Mouse (Mus musculus): ENCODE results near the gene Fgf12. TPM values are rescaled to one million over a fixed set of nuclear protein-coding genes. Genes with fewer than 3 reads are reported as not detected.
A peak's percentile ranks its signal among the peaks of the same experiment; 100 is the strongest.

Gene Fgf12
- polyA plus RNA-seq (2015; fragmentation: Nextera tagmentation; extraction: Ambion mirVana) = 0.07 TPM in 1 of 2 replicates, not detected in the other

DNA sequence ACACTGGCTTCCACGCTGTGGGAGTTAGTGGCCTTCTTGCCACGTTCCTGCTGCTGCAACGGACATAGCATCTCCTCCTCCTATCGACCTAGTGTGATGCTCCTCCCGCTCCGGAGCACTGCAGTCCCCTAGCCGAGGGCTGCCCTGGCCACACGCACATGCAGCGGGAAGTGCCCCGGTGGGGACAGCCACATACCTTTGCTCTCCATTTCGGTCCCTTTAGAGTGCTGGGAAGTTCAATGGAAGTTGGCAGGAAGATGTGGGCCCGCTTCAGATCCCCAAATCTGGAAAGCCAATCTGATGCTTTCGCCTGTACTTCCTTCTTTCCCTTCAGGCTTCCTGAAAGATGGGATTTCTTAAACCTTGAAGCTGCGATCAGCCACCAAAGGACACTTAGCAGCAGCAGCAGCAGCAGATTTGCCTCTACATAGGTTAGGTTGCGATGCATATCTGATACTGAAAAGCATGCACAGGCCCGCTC lies at the start of gene Fgf12:
Fgf12 (minus strand) TSS at position 431 of the 481 bp plus-strand sequence.
- Histone ChIP-seq H3K9me3 (replicated peaks) (no peaks in the 10 kb centered on the region), H3K4me1 (replicated peaks) (no peaks in the 10 kb centered on the region), H3K4me3 (replicated peaks) (no peak within 1 kb of the TSS), H3K4me2 (peak within 1 kb of the TSS; percentile 21), H3K36me3 (replicated peaks) (no peaks in the 10 kb centered on the region), H3K27ac (replicated peaks) (no peak within 1 kb of the TSS), H3K27me3 (peaks cover 16% of the 10 kb centered on the region; the same call in 1 of the 2 replicates), H3K9ac (no peak within 1 kb of the TSS)
- WGBS (ENCODE audit: insufficient replicate concordance) = 2% methylated on average over 16 of the region's 16 CpGs
- no peak for ATAC-seq (ENCODE audit: insufficient read depth)

DNA sequence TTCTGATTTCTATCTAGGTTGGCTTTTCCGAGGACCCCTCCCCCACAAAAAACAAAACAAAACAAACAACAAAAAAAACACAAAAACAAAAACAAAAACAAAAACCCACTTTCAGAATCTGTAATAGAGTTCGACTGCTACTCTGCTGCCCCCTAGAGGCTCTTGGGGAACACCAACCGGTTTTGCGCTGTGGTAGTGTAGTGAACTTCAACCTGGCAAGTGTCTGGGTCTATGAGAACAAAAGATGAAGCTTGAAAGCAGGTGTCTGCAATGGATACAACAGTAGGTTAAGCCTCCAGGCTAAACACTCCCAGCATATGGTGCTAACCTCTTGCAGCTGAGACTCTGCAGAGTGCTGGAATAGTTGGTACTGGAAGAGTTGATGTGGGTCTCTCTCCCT lies 40.2 kb upstream of the Fgf12 start:
- Histone ChIP-seq H3K9ac (no peak overlapping the region), H3K4me3 (replicated peaks) (no peak overlapping the region), H3K36me3 (replicated peaks) (no peaks in the 10 kb centered on the region), H3K27ac (replicated peaks) (no peak overlapping the region), H3K27me3 (no peaks in the 10 kb centered on the region), H3K4me2 (no peak overlapping the region), H3K4me1 (replicated peaks) (no peaks in the 10 kb centered on the region), H3K9me3 (replicated peaks) (no peaks in the 10 kb centered on the region)
- no peak for ATAC-seq (ENCODE audit: insufficient read depth)
- WGBS (ENCODE audit: insufficient replicate concordance) = 2% methylated on average over 4 of the region's 4 CpGs

DNA sequence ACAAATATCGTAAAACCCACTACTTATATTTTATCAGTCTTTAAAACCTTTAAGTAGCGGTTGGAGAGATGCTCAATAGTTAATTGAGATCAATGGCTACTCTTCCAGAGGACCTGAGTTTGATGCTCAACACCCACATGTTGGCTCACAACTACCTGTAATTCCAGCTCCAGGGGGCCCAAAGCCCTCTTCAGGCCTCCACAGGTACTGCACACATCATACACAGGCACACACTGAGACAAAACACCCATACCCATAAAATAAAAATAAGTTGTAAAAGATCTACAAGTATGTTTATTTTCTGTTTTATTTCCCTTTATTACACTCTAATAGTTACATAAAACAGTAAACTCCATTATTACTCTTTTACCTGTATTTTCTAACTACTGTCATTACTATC lies 17.4 kb upstream of the Fgf12 start:
- H3K4me3 ChIP-seq (replicated peaks) = no peak overlapping the region
- no peaks in the 10 kb centered on the region for H3K36me3 ChIP-seq (replicated peaks)
- no peak overlapping the region for H3K27ac ChIP-seq (replicated peaks)
- no peak overlapping the region for H3K9ac ChIP-seq
- WGBS (ENCODE audit: insufficient replicate concordance) = 62% methylated on average over 2 of the region's 2 CpGs
- H3K4me2 ChIP-seq = no peak overlapping the region
- H3K27me3 ChIP-seq = no peaks in the 10 kb centered on the region
- no peaks in the 10 kb centered on the region for H3K9me3 ChIP-seq (replicated peaks)
- H3K4me1 ChIP-seq (replicated peaks) = no peaks in the 10 kb centered on the region
- ATAC-seq (ENCODE audit: insufficient read depth) = no peak

DNA sequence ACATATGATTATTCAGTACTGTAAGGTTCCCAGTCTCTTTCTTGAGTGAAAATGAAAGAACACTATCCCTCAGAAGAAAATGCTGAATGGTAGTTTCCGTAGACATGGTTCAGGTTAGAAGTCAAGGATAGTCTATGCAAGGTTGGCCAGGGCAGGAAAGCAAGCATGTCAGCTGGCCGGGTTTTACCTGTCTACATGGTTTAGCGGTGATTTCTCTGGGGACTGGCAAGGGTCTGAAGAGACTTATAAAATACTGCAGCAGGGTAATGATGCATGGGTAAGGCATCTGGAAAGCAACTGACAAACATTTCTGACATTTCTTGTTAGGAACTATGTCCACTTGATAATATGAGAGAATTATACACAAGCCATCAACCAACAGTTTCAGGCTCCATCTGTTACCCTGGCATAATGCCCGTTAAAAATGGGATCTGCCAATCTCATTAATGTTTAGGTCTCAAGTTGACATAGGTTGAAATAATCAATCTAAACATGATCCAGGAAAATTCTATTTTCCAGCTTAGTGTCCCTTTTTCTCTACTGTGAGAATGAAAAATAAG lies 8.6 kb upstream of the Fgf12 start:
- H3K36me3 ChIP-seq (replicated peaks) = no peaks in the 10 kb centered on the region
- no peak overlapping the region for H3K9ac ChIP-seq
- no peaks in the 10 kb centered on the region for H3K27me3 ChIP-seq
- no peak overlapping the region for H3K27ac ChIP-seq (replicated peaks)
- no peak overlapping the region for H3K4me2 ChIP-seq
- 64% methylated on average over 4 of the region's 4 CpGs for WGBS (ENCODE audit: insufficient replicate concordance)
- H3K4me3 ChIP-seq (replicated peaks) = no peak overlapping the region
- no peaks in the 10 kb centered on the region for H3K4me1 ChIP-seq (replicated peaks)
- no peaks in the 10 kb centered on the region for H3K9me3 ChIP-seq (replicated peaks)
- ATAC-seq (ENCODE audit: insufficient read depth) = no peak

DNA sequence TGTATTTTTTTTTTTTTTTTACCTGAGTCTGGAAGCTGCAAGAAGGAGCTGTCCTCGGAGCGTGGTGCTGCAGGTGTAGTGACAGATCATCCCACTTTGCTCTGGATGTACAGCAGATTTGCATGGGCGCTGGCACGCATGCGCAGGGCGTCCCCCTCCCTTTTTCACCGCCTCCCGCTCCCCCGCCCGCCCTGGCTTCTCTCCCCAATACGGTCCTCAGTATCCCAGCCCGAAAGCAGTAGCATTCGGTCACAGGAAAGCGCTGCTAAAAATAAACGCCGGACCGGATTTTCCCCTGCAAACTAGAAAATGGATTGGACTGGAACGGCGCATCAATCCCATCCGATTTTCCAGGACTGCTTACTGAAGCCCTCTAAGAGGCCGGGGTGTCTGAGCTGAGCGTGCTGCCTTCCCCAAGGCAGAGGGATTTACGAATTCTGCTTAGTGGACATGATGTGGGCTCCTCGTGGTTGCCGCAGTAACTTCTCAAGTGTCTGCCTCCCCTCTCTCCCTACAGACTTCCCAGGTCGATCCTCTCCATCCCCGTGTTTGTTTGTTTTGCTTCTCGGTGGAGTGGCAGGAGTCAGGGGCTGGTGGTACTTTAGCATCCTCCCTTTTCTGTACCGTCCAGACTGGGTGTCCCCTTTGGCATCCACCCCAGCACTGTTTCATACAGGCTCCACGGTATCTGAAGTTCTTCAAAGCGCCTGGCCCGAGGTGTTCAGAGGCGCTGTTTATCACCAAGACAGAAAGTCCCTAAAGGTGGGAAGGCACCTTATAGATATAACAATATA lies 453 bp upstream of the Fgf12 start:
- Histone ChIP-seq H3K9ac (no peak overlapping the region), H3K4me3 (replicated peaks) (no peak overlapping the region), H3K27me3 (peaks cover 16% of the 10 kb centered on the region; the same call in 1 of the 2 replicates), H3K27ac (replicated peaks) (no peak overlapping the region), H3K4me2 (peak overlapping the region; percentile 21), H3K36me3 (replicated peaks) (no peaks in the 10 kb centered on the region), H3K9me3 (replicated peaks) (no peaks in the 10 kb centered on the region), H3K4me1 (replicated peaks) (no peaks in the 10 kb centered on the region)
- no peak for ATAC-seq (ENCODE audit: insufficient read depth)
- 2% methylated on average over 33 of the region's 33 CpGs for WGBS (ENCODE audit: insufficient replicate concordance)

DNA sequence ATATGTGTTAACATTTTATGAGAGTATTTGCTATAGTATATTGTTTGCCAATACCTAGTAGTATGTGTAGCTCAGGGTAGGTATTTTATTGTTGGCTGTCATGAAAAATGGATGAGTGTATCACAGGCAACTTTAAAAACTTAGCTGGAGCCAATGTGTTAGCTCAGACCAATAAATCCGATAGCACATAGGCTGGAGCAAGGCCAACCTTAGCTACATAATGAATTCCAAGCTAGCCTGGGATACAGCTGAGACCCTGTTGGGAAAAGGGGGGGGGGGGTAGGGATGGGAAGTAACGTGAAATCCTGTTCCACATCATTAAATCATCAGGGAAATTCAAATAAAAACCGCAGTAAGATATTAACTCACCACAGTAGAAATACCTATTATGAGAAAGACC lies 18.4 kb downstream of the Fgf12 start:
- no peak for ATAC-seq (ENCODE audit: insufficient read depth)
- no peaks in the 10 kb centered on the region for H3K9me3 ChIP-seq (replicated peaks)
- H3K9ac ChIP-seq = no peak overlapping the region
- no peak overlapping the region for H3K27ac ChIP-seq (replicated peaks)
- no peak overlapping the region for H3K4me3 ChIP-seq (replicated peaks)
- no peaks in the 10 kb centered on the region for H3K4me1 ChIP-seq (replicated peaks)
- WGBS (ENCODE audit: insufficient replicate concordance) = 49% methylated on average over 3 of the region's 3 CpGs
- no peaks in the 10 kb centered on the region for H3K27me3 ChIP-seq
- H3K4me2 ChIP-seq = no peak overlapping the region
- no peaks in the 10 kb centered on the region for H3K36me3 ChIP-seq (replicated peaks)

DNA sequence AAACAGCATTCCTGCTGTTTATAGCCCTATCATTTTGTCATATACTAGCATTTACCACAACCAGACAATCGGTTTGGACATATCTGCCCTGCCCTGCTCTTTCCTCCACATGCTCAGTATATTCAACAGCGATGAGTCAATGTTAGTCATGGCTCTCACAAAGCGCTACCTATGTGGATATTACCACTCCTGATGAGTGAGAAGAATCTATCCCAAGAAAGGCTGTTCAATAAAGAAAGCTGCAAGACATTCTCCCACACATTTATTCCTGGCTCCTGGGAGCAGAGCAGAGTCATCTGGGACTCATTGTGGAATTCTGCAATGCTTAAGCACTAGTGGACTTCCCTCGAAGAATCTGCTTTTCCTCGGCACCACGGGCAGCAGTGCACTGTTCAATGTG lies 26.1 kb downstream of the Fgf12 start:
- no peaks in the 10 kb centered on the region for H3K4me1 ChIP-seq (replicated peaks)
- no peaks in the 10 kb centered on the region for H3K27me3 ChIP-seq
- H3K9me3 ChIP-seq (replicated peaks) = no peaks in the 10 kb centered on the region
- ATAC-seq (ENCODE audit: insufficient read depth) = no peak
- H3K4me3 ChIP-seq (replicated peaks) = no peak overlapping the region
- H3K9ac ChIP-seq = no peak overlapping the region
- no peaks in the 10 kb centered on the region for H3K36me3 ChIP-seq (replicated peaks)
- H3K27ac ChIP-seq (replicated peaks) = no peak overlapping the region
- no peak overlapping the region for H3K4me2 ChIP-seq
- WGBS (ENCODE audit: insufficient replicate concordance) = 66% methylated on average over 6 of the region's 6 CpGs

DNA sequence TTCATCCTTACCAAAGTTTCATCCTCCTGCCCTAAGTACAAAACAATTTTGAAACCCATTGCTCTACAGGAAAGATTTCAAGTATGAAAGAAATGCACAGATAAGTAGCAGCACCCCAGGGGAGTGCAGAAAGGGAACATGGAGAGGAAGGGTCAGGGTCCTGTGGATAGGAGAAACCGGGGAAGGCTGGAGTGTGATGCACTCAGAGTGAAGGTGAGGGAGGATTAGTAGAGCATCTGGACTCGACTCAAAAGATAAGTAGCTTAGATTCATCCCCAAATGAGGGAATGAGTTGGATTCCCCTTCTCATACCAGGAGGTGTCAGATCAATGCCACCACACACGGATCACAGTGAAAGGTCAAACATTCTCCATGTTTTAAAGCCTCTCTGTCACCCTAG lies 46.2 kb downstream of the Fgf12 start:
- no peak overlapping the region for H3K27ac ChIP-seq (replicated peaks)
- no peak overlapping the region for H3K4me3 ChIP-seq (replicated peaks)
- ATAC-seq (ENCODE audit: insufficient read depth) = no peak
- no peak overlapping the region for H3K9ac ChIP-seq
- 34% methylated on average over 3 of the region's 3 CpGs for WGBS (ENCODE audit: insufficient replicate concordance)
- no peaks in the 10 kb centered on the region for H3K36me3 ChIP-seq (replicated peaks)
- H3K4me2 ChIP-seq = no peak overlapping the region
- H3K4me1 ChIP-seq (replicated peaks) = no peaks in the 10 kb centered on the region
- no peaks in the 10 kb centered on the region for H3K9me3 ChIP-seq (replicated peaks)
- no peaks in the 10 kb centered on the region for H3K27me3 ChIP-seq

DNA sequence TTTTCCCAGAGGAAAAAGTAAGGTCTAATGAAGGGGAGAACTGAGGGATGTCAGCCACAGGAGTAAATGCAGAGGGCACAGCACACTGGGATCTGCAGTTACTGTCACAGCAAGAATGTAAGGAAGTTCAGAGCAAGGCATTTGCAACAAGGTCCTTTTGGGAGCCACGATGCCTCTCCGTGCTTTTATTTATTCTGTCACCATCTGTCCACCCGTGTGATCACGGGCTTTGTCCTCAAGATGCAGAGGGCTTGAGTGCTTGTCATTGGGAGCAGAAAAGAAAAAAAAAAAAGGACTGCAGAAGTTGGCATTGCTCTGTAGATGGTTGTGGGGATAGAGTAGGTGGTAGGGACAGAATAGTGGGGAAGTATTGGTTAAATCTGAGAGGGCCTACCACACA lies 52.5 kb downstream of the Fgf12 start:
- Histone ChIP-seq H3K27ac (replicated peaks) (no peak overlapping the region), H3K9me3 (replicated peaks) (no peaks in the 10 kb centered on the region), H3K4me2 (no peak overlapping the region), H3K27me3 (no peaks in the 10 kb centered on the region), H3K36me3 (replicated peaks) (no peaks in the 10 kb centered on the region), H3K9ac (no peak overlapping the region), H3K4me3 (replicated peaks) (no peak overlapping the region), H3K4me1 (replicated peaks) (no peaks in the 10 kb centered on the region)
- ATAC-seq (ENCODE audit: insufficient read depth) = no peak
- 50% methylated on average over 4 of the region's 4 CpGs for WGBS (ENCODE audit: insufficient replicate concordance)

DNA sequence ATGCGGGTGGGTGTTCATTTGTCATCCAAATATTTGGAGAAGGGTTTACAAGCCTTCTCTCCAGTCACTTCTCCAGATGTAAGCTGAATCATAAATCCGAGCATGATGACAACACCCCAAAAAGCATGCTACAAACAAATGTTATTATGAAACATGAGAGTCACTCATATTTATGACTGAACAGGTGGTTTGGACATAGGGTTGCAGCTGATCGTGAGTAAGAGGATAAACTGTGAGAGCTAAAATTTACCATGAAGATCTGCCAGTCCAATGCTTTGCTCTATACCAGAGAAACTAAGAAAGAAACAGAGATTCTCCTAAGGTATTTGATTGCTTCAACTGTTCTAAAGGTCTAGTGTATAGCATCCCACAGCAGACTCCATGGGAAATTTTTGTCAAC lies 56.0 kb downstream of the Fgf12 start:
- H3K36me3 ChIP-seq (replicated peaks) = no peaks in the 10 kb centered on the region
- 42% methylated on average over 3 of the region's 3 CpGs for WGBS (ENCODE audit: insufficient replicate concordance)
- H3K9me3 ChIP-seq (replicated peaks) = no peaks in the 10 kb centered on the region
- H3K9ac ChIP-seq = no peak overlapping the region
- H3K4me1 ChIP-seq (replicated peaks) = no peaks in the 10 kb centered on the region
- H3K4me2 ChIP-seq = no peak overlapping the region
- no peak for ATAC-seq (ENCODE audit: insufficient read depth)
- no peaks in the 10 kb centered on the region for H3K27me3 ChIP-seq
- no peak overlapping the region for H3K27ac ChIP-seq (replicated peaks)
- H3K4me3 ChIP-seq (replicated peaks) = no peak overlapping the region

DNA sequence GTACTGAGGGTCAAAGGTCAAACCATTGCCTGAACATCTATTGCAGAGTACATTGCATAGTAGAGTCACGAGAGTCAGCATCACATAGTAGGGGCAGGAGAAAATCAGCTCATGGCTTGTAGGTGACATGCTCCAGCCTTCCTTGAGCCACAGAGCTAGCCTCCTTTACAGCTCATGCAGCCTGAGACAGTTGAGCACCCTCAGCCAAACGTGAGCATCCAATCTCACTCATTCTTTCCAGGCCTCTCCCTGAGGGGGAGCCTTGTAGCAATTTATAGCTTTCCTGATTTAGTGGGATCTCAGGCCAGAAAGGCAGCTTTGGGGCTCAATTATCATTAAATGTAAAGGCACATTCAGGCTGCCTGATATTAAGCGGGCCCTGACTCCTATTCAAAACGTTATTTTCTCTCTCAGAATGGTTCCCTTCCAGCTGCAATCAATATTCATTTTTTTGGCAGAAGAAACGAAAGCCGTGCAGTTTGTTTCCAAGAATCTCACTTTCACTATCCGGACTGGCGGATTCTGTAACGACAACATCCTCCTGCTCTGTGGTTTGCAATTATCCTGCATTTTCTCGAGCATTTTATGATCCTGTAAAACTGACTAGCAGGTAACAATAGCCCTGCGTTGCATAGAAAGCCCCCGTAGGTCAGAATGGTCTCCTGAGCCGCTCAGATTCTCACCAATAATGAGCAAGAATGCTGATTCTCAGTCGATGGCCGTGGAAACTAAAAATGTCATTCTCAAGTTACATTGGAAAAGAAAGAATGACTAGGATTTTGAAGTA lies 58.6 kb downstream of the Fgf12 start:
- ATAC-seq (ENCODE audit: insufficient read depth) = no peak
- Histone ChIP-seq H3K27ac (replicated peaks) (no peak overlapping the region), H3K4me3 (replicated peaks) (no peak overlapping the region), H3K9me3 (replicated peaks) (no peaks in the 10 kb centered on the region), H3K36me3 (replicated peaks) (no peaks in the 10 kb centered on the region), H3K9ac (no peak overlapping the region), H3K4me2 (no peak overlapping the region), H3K4me1 (replicated peaks) (no peaks in the 10 kb centered on the region), H3K27me3 (no peaks in the 10 kb centered on the region)
- WGBS (ENCODE audit: insufficient replicate concordance) = 61% methylated on average over 15 of the region's 15 CpGs

Data from liver, embryonic 15.5 days (tissue).